Mouse (Mus musculus) 416B (cell line): ENCODE results near the gene Ubqln1.
"Not testable (repeated sequence)": the region's sequence is repeated elsewhere in the genome, so short reads cannot be mapped to it uniquely, and the experiment has no call there.

Experiments
- DNase-seq: peaks from one replicate; pipeline ENCODE4 v3.0.0; 2011; ENCODE audit warnings: low read depth

The Ubqln1 gene

GRCm38 (mm10) chr13:58156031-58156430 lies 59.4 kb downstream of the Ubqln1 start:
- DNase-seq = peak; percentile 42

- no peak for DNase-seq
Observed at GRCm38 (mm10) chr13:58150442-58150841, 65.0 kb downstream of the Ubqln1 start.

GRCm38 (mm10) chr13:58149629-58150028 lies 65.8 kb downstream of the Ubqln1 start:
- DNase-seq = no peak

GRCm38 (mm10) chr13:58149033-58149558 lies 66.4 kb downstream of the Ubqln1 start:
- peak; percentile 62 for DNase-seq

- DNase-seq = no peak
Observed at GRCm38 (mm10) chr13:58148256-58148831, 67.1 kb downstream of the Ubqln1 start.

GRCm38 (mm10) chr13:58147760-58148159 lies 67.7 kb downstream of the Ubqln1 start:
- DNase-seq = no peak

GRCm38 (mm10) chr13:58146603-58147002 lies 68.8 kb downstream of the Ubqln1 start:
- not testable (repeated sequence) for DNase-seq

- DNase-seq = no peak
Observed at GRCm38 (mm10) chr13:58131692-58132091, 83.8 kb downstream of the Ubqln1 start.

- peak; percentile 61 for DNase-seq
Observed at GRCm38 (mm10) chr13:58129687-58130246, 85.7 kb downstream of the Ubqln1 start.

- peak; percentile 94 for DNase-seq
Observed at GRCm38 (mm10) chr13:58128768-58129671, 86.4 kb downstream of the Ubqln1 start.

GRCm38 (mm10) chr13:58128396-58128767 lies 87.1 kb downstream of the Ubqln1 start, which contains the start of gene Hnrnpa0:
Gene Hnrnpa0 (minus strand): TSS chr13:58128556.
- DNase-seq = peak; percentile 86

- DNase-seq = peak; percentile 48
Observed at GRCm38 (mm10) chr13:58127766-58128361, 87.6 kb downstream of the Ubqln1 start.

- DNase-seq = peak; percentile 26
Observed at GRCm38 (mm10) chr13:58126862-58127765, 88.3 kb downstream of the Ubqln1 start.
